Mouse (Mus musculus): ENCODE measurements around the gene Xlr3a. TPM values are rescaled to one million over a fixed set of nuclear protein-coding genes. Genes with fewer than 3 reads are reported as not detected.
"Not testable (repeated sequence)": the region's sequence is repeated elsewhere in the genome, so short reads cannot be mapped to it uniquely, and the experiment has no call there.

The Xlr3a gene
- under 1 TPM in 1 of 2 experiments, not detected in 1; 0.76 TPM for total RNA-seq (2021)
- long read RNA-seq, experiment 1, partial matches to known transcripts = 0 of 2 reads
- long read RNA-seq, experiment 1, other reads (novel, unspliced or antisense) = 2 of 2 reads
- long read RNA-seq, experiment 2 = 0 reads

GRCm38 (mm10) chrX:73096941-73097508, at the start of gene Xlr3a:
Xlr3a (minus strand) TSS chrX:73097095.
- intact Hi-C loops (cut with DNase I); DNase-seq: not testable (repeated sequence)

GRCm38 (mm10) chrX:73143218-73143618, 46.3 kb upstream of the Xlr3a start:
- intact Hi-C loops (cut with DNase I); DNase-seq: not testable (repeated sequence)

GRCm38 (mm10) chrX:73122859-73123829, 26.2 kb upstream of the Xlr3a start:
- intact Hi-C loops (cut with DNase I); DNase-seq: not testable (repeated sequence)

GRCm38 (mm10) chrX:73116747-73117146, 19.9 kb upstream of the Xlr3a start, which contains the start of gene Gm14685:
Gm14685 (plus strand) TSS chrX:73117047.
- DNase-seq; intact Hi-C loops (cut with DNase I): not testable (repeated sequence)

- intact Hi-C loops (cut with DNase I); DNase-seq: not testable (repeated sequence)
Measured at GRCm38 (mm10) chrX:73082267-73083055, 14.4 kb downstream of the Xlr3a start, which contains the start of gene Xlr4a. Xlr4a (minus strand) TSS chrX:73082478.

- intact Hi-C loops (cut with DNase I); DNase-seq: not testable (repeated sequence)
Measured at GRCm38 (mm10) chrX:73066765-73067312, 30.1 kb downstream of the Xlr3a start.

GRCm38 (mm10) chrX:73064415-73064793, 32.5 kb downstream of the Xlr3a start, which contains the start of gene Pnma3:
Pnma3 (plus strand) TSS chrX:73064787.
- DNase-seq = no peak
- intact Hi-C loops (cut with DNase I) = no loop called here

- intact Hi-C loops (cut with DNase I) = no loop called here
- no peak for DNase-seq
Measured at GRCm38 (mm10) chrX:73063512-73064414, 33.1 kb downstream of the Xlr3a start.

- intact Hi-C loops (cut with DNase I) = no loop called here
- no peak for DNase-seq
Measured at GRCm38 (mm10) chrX:73062323-73062722, 34.6 kb downstream of the Xlr3a start.

GRCm38 (mm10) chrX:73061528-73061927, 35.4 kb downstream of the Xlr3a start:
- DNase-seq = no peak
- intact Hi-C loops (cut with DNase I) = no loop called here

GRCm38 (mm10) chrX:73053860-73054563, 42.9 kb downstream of the Xlr3a start:
- DNase-seq = peak; percentile 87 to 88
- intact Hi-C loops (cut with DNase I) = loop anchor here (5.0 to 10.0 kb wide), 4 partner anchors 137 to 601 kb away; partner anchors contain the start of genes Cetn2, Nsdhl and Trex2

GRCm38 (mm10) chrX:73039666-73040065, 57.2 kb downstream of the Xlr3a start:
- intact Hi-C loops (cut with DNase I) = no loop called here
- no peak for DNase-seq

GRCm38 (mm10) chrX:73038831-73039230, 58.1 kb downstream of the Xlr3a start:
- no peak for DNase-seq
- intact Hi-C loops (cut with DNase I) = no loop called here

GRCm38 (mm10) chrX:73037003-73037402, 59.9 kb downstream of the Xlr3a start, which contains the start of gene Pnma5:
Pnma5 (minus strand) TSS chrX:73037103.
- no peak for DNase-seq
- intact Hi-C loops (cut with DNase I) = no loop called here
